Mouse (Mus musculus) frontal cortex, postnatal 25 days (tissue): ENCODE results near the gene Stard10.

Experiments used
- DNase-seq, 2 experiments: peaks; one replicate each; pipeline ENCODE4 v3.0.0; 2022; ENCODE audit warnings: low spot score in 2 of 2

Gene Stard10

DNA sequence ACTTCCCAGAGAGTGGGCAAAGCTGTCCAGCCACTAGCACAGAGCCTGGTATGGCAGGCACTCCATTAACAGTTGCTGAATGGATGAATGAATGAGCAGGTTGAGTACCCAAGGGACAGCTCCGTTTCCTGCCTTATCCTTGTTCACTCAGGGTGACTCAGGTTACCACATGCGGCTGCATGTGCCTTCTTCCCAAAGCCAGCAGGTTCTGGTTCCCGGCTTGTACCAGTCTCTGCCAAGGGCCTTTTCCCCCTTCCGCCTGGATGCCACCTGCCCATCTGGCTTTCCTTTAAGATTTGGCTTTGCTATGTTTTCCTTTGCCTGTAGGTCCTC is 13.9 kb downstream of the Stard10 start:
- no peak for DNase-seq

DNA sequence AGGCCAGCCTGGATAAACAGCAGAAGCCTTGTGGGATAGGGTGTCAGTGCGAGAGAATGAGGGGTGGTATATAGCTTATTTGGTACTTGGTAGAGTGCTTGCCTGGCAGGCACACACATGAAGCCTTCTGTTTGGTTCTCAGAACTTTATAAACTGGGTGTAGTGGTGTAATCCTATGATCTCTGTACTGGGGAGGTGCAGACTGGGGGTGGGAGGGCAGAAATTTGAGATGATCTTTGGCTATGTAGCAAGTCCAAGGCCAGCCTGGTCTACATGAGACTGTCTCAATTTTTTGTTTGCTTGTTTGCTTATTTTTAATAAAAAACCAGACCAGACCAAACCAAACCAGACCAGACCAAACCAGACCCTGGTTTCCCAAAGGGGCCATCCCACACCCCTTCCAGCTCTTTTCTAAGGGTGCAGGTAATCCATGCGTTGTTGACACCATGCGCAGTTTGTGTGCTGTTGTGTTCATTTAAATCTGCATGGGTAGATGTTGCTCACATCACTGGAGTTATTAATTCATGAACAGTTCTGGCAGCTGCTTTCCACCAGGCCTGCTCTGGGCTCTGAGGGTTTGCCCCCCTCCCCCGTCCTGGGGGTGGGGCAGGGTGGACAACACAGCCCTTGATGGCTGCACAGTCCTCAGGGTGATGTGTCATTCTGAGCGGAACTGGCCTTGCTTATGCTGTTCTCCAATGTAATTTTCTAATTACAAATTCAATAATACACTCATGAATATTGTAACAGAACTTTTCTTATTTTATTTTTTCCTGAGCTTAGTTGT is 15.4 kb downstream of the Stard10 start:
- DNase-seq, result no peak

DNA sequence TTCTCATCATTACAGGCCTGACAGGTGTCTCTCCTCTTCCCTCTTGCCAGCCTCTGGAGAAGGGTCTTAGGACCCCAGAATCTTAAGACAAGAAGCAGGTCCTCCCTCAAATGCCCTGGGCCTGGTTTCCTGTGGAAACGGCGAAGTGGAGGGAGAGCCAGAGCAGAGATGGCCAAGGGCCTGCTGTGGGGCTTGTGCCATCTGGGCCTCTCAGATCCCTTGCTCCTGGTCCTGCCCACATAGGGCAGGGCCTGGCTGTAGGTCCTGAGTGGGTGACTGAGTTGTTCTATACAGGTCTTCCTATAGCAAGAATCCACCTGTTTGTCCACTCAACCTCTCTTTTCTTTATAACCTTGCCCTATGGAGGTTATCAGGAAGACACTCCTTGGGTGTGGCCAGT is 18.3 kb downstream of the Stard10 start:
- no peak for DNase-seq

DNA sequence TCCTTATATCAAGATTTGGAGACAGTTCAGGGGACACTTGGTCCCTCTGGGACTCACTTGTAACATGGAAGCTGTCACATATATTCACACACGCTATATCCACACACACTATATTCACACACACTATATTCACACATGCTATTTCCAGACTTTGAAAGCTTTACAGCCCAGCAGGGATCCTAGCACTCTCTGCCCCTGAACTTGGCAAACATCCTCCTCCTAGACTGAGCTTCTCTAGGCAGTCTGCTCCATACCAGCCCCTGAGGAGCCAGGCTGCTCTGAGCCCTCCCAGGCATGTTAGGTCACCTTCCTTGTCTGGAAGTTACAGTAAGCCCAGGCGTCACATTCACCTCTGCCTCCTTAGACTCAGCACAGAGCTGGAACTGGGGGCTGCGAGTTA is 19.8 kb downstream of the Stard10 start:
- DNase-seq, result no peak

DNA sequence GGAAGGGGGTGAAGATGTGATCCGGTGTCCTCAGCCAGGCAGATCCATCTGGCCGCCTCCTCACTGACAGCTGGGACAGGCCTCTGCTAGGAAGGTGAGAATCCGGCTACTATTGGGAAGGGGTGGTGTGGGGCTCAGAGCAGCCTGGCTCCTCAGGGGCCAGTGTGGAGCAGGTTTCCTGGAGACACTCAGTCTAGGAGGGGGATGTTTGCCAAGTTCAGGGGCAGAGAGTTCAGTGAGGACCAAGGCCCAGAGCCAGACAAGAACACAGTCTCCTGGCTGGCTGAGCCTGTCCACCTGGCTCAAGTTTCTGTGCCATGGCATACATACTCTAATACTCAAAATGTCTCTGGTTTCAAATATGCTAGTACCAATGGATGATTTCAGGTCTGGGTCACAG is 20.5 kb downstream of the Stard10 start:
- no peak for DNase-seq

DNA sequence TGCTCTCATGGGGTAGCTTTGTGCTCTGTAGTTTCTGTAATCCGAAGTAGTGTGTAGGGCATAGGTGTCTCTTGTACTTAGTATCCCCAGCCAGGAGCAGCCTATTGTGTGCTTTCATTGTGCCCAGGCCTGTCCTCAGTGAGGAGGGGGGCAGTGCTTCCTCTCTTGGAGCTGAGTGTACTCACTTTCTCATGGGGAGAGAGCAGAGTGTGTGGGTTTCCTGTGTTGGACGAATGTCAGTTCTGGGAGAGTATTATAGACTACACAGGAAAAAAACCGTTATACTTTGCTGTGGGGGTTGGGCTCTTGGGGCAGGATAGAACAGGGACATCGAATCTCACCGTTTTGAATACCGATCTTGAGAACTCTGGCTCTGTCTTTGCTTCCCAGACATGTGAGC is 24.5 kb downstream of the Stard10 start:
- DNase-seq, result no peak

DNA sequence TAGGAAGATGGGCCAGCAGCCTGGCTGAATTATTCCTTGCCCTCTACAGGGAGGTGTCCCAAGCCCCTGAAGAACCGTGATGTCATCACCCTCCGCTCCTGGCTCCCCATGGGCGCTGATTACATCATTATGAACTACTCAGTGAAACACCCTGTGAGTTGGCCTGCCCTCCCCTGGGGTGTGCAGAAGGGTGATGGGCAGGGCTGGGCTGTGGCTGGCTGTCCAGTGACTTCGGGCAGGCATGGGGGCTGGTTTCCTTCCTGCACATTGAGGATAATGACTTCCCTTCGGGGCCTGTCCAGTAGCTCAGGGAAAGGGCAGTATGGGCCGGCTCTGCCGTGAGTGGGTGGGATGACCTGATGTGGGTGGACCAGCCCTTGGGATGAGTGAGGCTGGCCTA is 26.2 kb downstream of the Stard10 start:
- no peak for DNase-seq

DNA sequence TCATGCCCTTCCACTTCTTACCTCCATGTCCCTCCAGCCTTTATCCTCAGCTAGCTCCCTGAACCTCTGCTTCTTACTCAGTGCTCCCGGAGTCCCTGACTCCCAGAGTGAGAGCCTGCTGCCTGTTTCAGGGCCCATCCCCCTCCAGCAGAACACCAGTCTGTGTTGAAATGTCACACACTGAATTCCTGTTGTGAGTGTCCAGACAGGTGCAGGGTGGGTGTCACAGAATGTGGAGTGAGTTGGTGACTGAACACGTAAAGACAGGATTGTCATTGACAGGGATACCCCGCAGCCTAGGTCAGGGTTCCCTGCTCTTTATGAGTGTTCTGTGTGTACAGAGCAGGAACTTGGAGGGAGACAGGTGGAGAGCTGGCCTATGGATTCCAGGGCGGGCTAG is 28.0 kb downstream of the Stard10 start:
- no peak for DNase-seq

DNA sequence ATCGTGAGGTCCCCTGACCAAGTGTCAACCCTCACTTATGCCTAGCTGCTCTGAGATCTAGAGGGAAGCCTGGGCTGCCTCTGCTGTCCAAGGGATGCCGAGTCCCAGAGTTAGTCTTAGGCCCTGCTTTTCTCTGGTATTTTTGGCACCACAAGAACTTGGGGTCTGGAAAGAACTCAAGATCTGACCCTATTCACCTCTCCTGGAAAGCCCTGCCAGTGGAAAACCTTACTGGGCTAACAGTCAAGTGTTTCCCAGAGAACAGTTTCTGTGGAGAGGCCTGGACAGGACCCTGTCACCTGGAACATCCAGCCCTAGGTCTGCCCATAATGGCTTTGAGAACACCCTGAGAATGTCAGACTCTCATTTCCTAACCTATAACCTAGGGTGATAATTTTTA is 30.1 kb downstream of the Stard10 start:
- DNase-seq, result no peak

DNA sequence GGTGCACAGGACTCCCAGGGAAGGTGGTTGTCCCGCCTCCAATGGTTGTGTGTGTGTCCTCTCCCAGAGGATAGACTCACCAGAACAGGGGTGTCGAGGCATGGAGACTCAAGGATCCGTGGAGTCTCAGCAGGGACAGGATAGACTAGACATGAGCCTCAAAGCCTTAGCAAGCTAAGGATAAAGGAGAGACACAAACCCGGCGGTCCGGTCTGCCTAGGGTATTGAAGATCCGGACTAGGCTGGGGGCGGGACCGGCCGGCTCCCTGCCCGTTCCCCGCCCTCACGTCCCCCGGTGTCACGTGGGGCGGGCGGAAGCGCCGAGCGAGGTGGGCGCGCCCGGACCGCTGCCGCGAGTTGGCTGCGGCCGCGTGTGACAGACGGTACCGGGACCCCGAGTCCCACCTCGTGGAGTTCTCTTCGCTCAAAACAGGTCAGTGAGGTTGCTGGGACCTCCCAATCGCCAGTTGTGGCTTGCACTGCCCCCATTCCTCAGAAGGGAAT is 30.9 kb downstream of the Stard10 start, which contains the start of gene Arap1:
Gene Arap1 (plus strand): TSS at position 301 of the 504 bp plus-strand sequence.
- DNase-seq, result no peak

DNA sequence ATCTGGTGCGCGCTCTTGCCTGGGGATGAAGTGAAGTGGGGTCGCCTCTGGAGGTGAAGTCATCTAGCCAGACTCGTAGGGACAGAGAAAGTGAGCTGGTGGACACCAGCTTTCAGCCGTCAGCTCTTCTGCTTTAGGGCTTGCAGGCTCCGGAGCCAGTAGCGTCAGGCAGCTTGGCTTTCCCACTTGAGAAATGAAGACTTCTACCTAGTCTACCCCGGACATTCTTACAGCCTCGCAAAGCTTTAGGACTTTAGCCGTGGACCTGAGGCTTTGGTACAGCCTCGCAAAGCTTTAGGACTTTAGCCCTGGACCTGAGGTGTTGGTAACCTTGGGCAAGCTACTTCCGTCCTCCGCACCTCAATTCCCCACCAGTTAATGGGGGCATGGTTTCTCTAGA is 31.4 kb downstream of the Stard10 start:
- DNase-seq, result no peak

DNA sequence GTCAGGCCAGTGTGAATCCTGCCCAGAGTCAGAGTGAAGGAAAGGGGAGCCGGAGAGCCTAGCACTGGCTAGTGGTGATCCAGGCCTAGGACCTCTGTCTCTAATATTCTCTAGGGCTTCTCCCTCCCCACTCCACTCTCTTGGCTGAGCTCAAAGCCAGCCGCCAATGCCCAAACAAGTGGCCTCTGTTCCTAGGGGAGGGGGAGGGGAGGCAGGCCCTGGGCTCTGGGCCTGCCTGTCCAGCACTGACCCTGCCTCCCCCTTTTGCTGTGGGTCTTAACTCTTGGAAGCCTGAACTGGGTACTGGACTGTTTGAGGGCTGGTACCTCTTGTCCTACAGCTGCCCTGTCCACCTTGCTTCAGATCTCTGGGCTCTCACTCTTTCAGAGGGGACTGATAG is 33.0 kb downstream of the Stard10 start:
- DNase-seq, result peak in 1 of 2 experiments; percentile 37

DNA sequence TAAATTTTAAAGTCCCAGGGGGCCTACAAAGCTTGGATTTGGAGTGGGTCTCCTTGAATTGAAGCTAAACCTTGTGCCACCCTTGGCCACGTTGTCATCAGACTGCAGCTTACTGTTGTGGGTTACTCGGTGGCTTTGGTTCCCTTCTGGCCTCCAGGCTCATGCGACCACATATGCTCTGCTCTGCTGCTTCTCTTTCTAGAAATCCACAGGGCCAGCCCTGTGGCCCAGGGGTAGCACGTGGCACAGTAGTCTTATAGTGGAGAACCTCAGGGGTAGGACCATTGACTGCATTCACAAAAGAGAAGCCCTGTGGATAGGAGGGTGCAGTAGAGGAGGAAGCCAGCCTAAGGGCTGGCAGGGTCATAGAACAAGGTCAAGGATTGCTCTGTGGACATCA is 35.5 kb downstream of the Stard10 start:
- DNase-seq, result no peak

DNA sequence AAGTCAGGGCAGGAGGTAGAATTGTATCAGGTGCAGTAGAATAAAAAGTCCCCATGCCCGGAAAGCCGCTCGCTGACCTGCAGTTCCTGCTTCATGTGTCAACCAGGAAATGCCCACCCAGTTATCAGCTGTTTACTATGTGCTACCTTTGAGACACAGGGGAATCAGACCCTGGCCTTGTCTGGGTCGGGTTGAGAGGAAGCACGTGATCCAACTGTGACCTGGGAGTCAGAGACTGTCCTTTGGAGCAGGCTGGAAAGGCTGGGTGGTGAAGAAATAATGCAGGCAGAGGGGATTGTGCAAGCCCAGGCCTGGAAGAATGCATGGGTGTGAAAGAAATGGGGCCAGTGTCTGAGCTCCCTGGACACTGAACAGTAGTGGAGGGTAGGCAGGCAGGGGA is 37.5 kb downstream of the Stard10 start:
- no peak for DNase-seq

DNA sequence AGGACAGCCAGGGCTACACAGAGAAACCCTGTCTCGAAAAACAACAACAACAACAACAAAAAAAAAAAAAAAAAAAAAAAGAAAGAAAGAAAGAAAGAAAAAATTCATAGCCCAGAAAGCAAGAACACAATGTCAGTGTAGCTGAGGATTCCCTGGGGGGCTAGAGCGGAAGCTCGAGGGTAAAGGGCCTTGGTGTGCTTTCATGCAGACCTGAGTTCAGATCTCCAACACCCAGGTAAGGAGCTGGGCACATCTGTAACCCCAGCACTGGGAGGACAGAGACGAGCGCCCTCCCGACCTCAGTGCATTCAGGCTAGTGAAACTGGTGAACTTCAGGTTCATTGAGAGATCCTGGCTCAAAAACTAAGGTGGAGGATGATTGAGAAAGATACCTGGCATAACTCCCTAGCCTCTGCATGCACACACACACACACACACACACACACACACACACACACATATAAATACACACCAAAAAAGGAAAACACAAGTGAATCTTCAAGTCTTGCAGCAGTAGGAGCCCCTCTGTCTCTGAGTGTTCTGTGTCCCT is 38.7 kb downstream of the Stard10 start:
- no peak for DNase-seq

DNA sequence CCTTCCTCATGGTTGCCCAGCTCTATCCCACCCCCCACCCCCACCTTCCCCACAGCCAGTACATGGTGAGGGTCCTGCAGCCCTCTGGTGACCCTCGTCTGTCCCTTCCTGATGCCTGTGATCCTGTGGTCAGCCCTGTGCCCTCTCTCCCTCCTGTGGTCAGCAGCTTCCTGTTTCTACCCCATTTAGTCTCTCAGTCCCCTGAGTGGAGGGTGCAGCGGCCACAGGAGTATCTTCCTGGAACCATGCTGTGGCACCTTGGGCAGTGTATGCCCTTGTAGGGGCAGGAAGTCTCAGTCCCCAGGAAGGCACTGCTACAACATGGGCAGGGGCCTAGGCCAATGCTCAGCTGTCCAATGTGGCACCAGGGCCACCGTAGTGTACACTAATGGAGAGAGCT is 40.0 kb downstream of the Stard10 start:
- no peak for DNase-seq

DNA sequence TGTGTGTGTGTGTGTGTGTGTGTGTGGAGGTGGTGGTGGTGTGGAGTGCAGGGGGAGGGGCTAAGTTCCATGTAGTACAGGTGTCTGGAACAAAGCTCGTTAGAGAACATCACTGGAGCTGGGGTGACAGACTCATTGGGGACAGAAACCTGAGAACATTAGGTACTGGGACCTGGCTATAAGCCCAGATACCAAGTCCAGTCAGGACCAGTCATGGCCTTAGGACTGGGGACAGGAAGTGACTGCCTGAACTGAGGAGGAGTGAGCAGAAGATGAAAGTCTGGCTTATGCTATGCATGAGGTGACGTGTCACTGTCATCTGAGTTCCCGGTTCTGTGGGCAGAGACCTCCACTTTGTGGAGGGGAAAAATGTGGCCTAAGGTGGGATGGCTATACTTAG is 43.5 kb downstream of the Stard10 start:
- no peak for DNase-seq

DNA sequence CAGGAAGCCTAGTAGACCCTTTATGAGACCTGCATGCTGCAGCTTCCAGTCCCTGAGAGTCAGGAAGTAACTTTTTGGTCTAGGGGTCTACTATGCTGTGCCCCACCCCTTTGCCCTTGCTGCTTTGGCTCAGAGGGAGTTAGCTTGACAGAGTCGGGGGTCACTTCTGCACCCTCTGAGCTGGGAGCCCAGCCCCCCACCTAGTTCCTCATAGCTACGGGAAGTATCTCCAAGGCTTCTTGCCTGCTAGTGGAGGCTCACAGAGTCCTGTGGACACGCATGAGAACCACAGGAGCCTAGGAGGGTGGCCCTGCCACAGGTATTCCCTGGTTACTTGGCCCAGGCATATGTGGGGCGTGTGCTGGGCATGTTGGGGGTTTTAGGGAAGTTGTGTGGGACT is 44.1 kb downstream of the Stard10 start:
- DNase-seq, result no peak

DNA sequence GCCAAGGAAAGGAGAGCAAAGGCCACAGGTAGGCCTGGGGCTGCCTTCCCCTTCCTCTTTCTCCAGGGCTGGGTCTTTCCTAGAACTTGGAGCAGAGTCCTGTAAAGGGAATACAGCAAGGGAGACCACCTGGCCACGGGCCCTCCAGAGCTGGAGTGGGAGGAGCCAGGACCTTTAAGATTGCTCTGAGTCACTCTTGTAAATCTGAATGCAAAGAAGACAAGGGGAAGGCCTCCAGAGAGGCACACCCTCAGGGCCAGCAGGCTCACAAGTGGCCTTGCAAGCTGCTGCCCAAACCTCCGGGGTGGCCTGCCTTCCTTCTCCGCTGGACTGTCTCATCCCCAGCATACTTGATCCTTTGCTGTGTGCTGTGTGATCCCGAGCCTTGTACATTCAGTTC is 44.9 kb downstream of the Stard10 start:
- no peak for DNase-seq

DNA sequence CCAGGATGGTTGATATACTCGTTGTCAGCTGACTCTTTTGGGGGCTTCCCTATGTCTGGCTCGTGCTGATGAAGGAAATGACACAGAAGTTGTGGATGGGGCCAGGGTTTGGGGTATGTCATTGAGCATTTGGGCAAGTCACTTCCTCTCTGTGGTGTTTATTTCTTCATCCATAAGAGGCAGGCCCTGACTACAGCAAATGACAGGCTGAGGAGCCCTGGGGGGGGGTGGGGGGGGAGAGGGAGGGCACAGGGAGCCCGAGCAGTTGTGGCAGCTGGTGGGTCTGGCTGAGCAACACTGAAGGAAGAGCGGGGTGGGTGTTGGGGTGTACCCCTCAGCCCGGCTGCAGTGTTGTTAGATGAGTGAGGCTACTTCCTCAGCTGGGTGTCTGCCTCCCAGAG is 45.9 kb downstream of the Stard10 start:
- no peak for DNase-seq

DNA sequence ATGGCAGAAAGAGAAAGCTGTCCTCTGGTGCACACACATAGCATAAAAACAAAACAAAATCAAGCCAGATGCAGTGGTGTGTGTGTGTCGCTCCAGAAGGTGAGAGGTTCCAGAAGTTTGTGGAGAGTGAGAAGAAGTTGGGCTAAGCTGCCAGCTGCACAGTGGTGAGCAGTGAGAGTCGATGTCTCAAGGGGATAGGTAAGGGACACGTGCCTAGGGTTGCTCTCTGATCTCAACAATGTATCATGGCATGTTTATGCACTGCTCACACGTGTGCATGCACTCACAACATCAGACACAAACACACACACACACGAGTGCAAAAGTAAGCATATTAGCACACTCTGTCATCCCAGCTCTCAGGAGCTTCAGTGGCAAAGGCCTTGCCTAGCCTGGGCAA is 47.0 kb downstream of the Stard10 start:
- DNase-seq, result no peak

DNA sequence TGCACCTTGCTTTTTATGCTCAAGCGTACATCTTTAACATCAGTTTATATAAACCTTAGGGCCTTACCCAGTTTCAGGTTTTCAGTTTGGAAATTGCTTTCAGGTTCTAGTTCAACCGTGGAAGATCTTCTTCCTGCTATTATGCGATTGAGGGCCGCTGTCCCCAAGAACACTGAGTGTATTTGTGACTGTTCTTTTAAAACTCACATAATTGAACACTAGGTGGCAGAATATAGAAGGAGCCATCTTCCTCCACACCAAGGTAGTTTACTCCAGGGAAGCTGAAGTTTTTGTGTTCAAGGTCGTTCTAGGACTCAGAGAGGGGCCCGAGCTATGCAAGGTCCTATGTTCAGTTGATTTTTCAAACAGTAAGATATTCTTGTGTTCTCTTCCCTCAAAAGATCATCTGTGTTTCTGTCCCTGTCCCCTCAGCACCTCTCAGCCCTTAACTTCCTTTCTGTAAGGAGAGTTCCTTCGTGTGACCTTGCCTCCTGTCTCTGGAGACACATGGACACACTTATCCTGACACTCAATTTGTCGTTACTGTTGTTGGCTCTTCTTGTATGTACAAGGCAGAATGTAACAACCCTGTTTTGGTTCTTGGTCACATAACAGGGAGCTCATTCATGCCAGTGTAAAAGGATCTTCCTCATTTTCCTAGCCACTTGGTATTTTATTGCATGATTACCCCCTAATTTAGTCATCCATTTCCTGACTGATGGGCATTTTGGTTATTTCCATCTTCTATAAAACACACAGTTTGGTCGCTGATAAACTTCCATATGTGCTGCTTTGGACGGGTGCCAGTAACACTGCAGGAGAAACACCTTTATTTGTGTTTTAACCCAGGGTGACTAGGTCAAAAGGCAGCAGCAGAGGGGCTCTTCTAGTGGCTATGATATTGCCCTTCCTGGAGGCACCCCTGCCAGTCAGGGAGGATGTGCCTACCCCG is 51.3 kb downstream of the Stard10 start:
- no peak for DNase-seq

DNA sequence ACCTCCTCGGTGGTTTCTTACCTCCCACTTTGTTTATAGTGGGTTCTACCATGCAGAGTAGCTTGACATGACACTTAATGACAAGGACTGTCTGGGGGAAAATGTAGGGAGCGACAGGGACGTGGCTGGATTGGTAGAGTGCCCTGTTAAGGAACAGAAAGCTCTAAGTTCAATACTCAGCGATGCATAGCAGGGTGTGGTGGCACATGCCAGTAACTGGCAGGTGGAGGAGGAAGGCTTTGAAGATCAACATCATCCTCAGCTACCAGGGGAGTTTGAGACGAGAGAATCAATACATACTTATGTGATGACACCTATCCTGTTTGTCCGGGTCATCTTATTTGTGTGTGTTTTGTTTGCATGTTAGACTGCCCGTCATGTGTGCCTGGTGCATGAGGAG is 52.8 kb downstream of the Stard10 start:
- DNase-seq, result no peak
